Mouse (Mus musculus) T-helper 2 cell (primary cell): ENCODE results near the gene Rnf220.

Source experiments
- in situ Hi-C: fragments of 300-600 bp; cut with MboI, MseI; formaldehyde crosslinking; loops from one replicate; pipeline ENCODE4 v1.15.1; 2025; ENCODE audit warnings: high pct_unique_total_duplicates

Gene Rnf220

GRCm38 (mm10) chr4:117229590-117229989, 267.3 kb downstream of the Rnf220 start:
- in situ Hi-C loops: loop anchor here (5.0 kb wide), 1 partner anchor 33 kb away; no protein-coding TSS in a partner anchor

GRCm38 (mm10) chr4:117225250-117225649, 271.6 kb downstream of the Rnf220 start:
- in situ Hi-C loops: loop anchor here (5.0 kb wide), 1 partner anchor 37 kb away; no protein-coding TSS in a partner anchor

GRCm38 (mm10) chr4:117224122-117224521, 272.7 kb downstream of the Rnf220 start:
- in situ Hi-C loops: no loop called here

GRCm38 (mm10) chr4:117223001-117223400, 273.9 kb downstream of the Rnf220 start:
- in situ Hi-C loops: no loop called here

- in situ Hi-C loops: no loop called here
These were observed 275.0 kb downstream of the Rnf220 start for GRCm38 (mm10) chr4:117221836-117222235.
